Mouse (Mus musculus) myocyte (in vitro differentiated cells): ENCODE measurements at regions not wholly inside any gene's neighbourhood (a gene's known extent, or its start where the extent isn't known, plus 50 kb on each side); places are given as distances from the start of the nearest gene placed in this dataset.

Source experiments
- H3K27me3 ChIP-seq: one replicate; pipeline ENCODE4 v1.6.1; 2011; ENCODE audit not compliant: control insufficient read depth, insufficient read depth, insufficient read length
- H3K36me3 ChIP-seq: one replicate; pipeline ENCODE4 v1.6.1; 2011; ENCODE audit not compliant: control insufficient read depth, insufficient read depth
- H3K4me2 ChIP-seq: one replicate; pipeline ENCODE4 v1.6.1; 2011; ENCODE audit warnings: low read depth, control low read depth
- H3K4me3 ChIP-seq: one replicate; pipeline ENCODE4 v1.5.1; 2011; ENCODE audit warnings: mild to moderate bottlenecking, control low read depth, moderate library complexity
- H3K79me2 ChIP-seq: one replicate; pipeline ENCODE4 v1.6.1; 2011; ENCODE audit not compliant: control insufficient read depth, insufficient read depth
- H3ac ChIP-seq: one replicate; pipeline ENCODE4 v1.6.1; 2011; ENCODE audit not compliant: control insufficient read depth, insufficient read length
- CEBPB ChIP-seq: IDR thresholded peaks from 2 replicates; pipeline ENCODE4 v1.6.1; 2011; ENCODE audit warnings: mild to moderate bottlenecking, moderate library complexity; ENCODE audit not compliant: poor library complexity, insufficient read depth, severe bottlenecking
- E2F4 ChIP-seq: IDR thresholded peaks from one replicate; pipeline ENCODE4 v1.6.1; 2011; ENCODE audit warnings: mild to moderate bottlenecking, control low read depth, moderate library complexity; ENCODE audit not compliant: insufficient read depth
- MAX ChIP-seq: IDR thresholded peaks from one replicate; pipeline ENCODE4 v1.6.1; 2011; ENCODE audit warnings: low read depth, mild to moderate bottlenecking, control low read depth
- MYOD1 ChIP-seq, 3 experiments: IDR thresholded peaks; one replicate each; pipeline ENCODE4 v1.6.1; 2011; ENCODE audit warnings: control low read depth in 2 of 3, low read depth in 2 of 3, mild to moderate bottlenecking in 2 of 3, moderate library complexity in 1 of 3; ENCODE audit not compliant: insufficient read length in 2 of 3, control insufficient read depth in 1 of 3
- MYOG ChIP-seq, 3 experiments: IDR thresholded peaks; one replicate each; pipeline ENCODE4 v1.6.1; 2011; ENCODE audit warnings: control low read depth in 2 of 3, low read depth in 2 of 3, mild to moderate bottlenecking in 2 of 3; ENCODE audit not compliant: insufficient read length in 2 of 3, control insufficient read depth in 1 of 3, insufficient read depth in 1 of 3
- POLR2A ChIP-seq: IDR thresholded peaks from one replicate; pipeline ENCODE4 v1.6.1; 2011; ENCODE audit warnings: low read depth, mild to moderate bottlenecking, control low read depth, moderate library complexity; ENCODE audit not compliant: insufficient read length
- POLR2AphosphoS2 ChIP-seq: IDR thresholded peaks from one replicate; pipeline ENCODE4 v1.6.1; 2011; ENCODE audit warnings: low read depth, control low read depth; ENCODE audit not compliant: insufficient read length
- REST ChIP-seq: IDR thresholded peaks from one replicate; pipeline ENCODE4 v1.6.1; 2011; ENCODE audit warnings: mild to moderate bottlenecking, control low read depth, moderate library complexity; ENCODE audit not compliant: insufficient read depth, insufficient read length
- SRF ChIP-seq: IDR thresholded peaks from one replicate; pipeline ENCODE4 v1.6.1; 2011; ENCODE audit warnings: low read depth; ENCODE audit not compliant: control insufficient read depth, insufficient read length
- TCF12 ChIP-seq: IDR thresholded peaks from one replicate; pipeline ENCODE4 v1.6.1; 2011; ENCODE audit warnings: mild to moderate bottlenecking, control low read depth; ENCODE audit not compliant: poor library complexity, insufficient read depth, severe bottlenecking
- TCF3 ChIP-seq: IDR thresholded peaks from one replicate; pipeline ENCODE4 v1.6.1; 2011; ENCODE audit warnings: low read depth, control low read depth; ENCODE audit not compliant: insufficient read length
- USF1 ChIP-seq: IDR thresholded peaks from one replicate; pipeline ENCODE4 v1.6.1; 2011; ENCODE audit warnings: low read depth, mild to moderate bottlenecking, control low read depth, moderate library complexity

DNA sequence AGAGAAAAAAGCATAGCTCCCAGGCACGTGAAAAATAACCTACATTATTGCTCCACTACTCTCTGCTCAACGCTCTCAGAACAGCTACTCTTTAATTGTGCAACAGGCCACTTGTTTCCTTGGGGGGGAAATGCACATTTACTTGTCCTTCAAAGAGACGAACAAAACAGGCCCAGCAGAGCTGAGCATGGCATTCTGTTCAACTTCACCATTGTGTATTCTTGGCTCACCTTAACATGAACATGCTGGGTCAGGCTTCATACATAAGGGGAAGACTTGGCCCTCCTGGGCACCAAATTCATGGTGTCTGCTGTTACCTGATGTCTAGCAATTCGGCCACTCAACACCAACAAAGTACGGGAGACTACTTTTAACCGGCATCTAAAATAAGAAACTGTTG lies 618.3 kb downstream of the Ipo11 start:
- Histone ChIP-seq H3K36me3 (no peaks in the 10 kb centered on the region), H3K27me3 (no peaks in the 10 kb centered on the region), H3ac (no peak overlapping the region), H3K79me2 (no peaks in the 10 kb centered on the region), H3K4me2 (no peak overlapping the region), H3K4me3 (no peak overlapping the region)
- TF ChIP-seq MYOD1 (IDR thresholded peaks at IDR 0.05; ENCODE audit: control insufficient read depth in 1 of 3, insufficient read length in 2 of 3, low read depth in 2 of 3) (no peak), POLR2A (no peak), MYOG (IDR thresholded peaks at IDR 0.05; ENCODE audit: control insufficient read depth in 1 of 3, insufficient read depth in 1 of 3, insufficient read length in 2 of 3, low read depth in 2 of 3) (no peak), REST (no peak), E2F4 (no peak), USF1 (no peak), SRF (no peak), TCF3 (no peak), MAX (no peak), TCF12 (no peak), CEBPB (no peak), POLR2AphosphoS2 (no peak)

DNA sequence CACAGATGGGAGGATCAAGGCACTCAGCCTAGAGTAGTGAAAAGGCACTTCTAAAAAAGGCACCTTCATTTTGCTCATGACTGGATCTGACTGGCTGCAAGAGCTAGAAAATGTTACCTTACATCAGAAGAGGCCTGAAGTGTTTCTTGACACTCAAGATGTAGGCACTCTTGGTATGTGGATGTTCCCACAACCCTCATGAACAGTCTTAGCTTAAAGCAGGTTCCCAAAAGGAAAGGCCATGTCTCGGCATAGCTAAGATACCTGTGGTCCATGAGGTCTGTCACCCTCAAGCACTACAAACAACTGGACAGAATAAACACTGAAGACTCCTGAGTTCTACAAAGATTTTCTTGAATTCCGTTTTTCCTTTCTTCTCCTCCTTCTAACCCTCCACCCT lies 619.5 kb downstream of the Ipo11 start:
- H3K36me3 ChIP-seq, result no peaks in the 10 kb centered on the region
- no peak overlapping the region for H3K4me2 ChIP-seq
- no peak overlapping the region for H3K4me3 ChIP-seq
- no peak for TF ChIP-seq MYOD1 (IDR thresholded peaks at IDR 0.05; ENCODE audit: control insufficient read depth in 1 of 3, insufficient read length in 2 of 3, low read depth in 2 of 3)
- H3K27me3 ChIP-seq, result no peaks in the 10 kb centered on the region
- no peaks in the 10 kb centered on the region for H3K79me2 ChIP-seq
- no peak overlapping the region for H3ac ChIP-seq

DNA sequence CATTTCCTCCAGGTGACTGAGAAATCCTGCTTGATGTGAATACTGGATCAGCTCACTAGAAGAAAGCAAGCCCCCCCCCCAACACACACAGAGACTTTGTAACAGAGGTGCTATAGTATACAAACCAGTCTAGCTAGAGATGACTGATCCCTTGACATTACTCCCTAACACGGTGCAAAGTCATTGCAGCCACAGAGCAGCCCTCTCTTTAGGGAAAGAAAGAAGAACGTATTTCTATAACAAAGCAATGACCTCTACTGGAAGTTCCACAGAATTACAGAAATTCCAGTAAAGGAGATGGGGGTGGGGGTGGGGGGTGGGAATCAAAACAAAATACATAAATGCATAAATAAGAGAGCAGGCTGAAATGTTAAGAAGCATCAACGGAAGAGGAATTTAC lies 655.6 kb downstream of the Ipo11 start:
- Histone ChIP-seq H3K36me3 (no peaks in the 10 kb centered on the region), H3K27me3 (no peaks in the 10 kb centered on the region), H3ac (no peak overlapping the region), H3K4me3 (no peak overlapping the region), H3K79me2 (no peaks in the 10 kb centered on the region), H3K4me2 (peak overlapping the region; percentile 6)
- TF ChIP-seq MAX (no peak), SRF (no peak), MYOD1 (IDR thresholded peaks at IDR 0.05; ENCODE audit: control insufficient read depth in 1 of 3, insufficient read length in 2 of 3, low read depth in 2 of 3) (no peak), POLR2A (no peak), CEBPB (no peak), POLR2AphosphoS2 (no peak), E2F4 (no peak), USF1 (no peak), REST (no peak), MYOG (IDR thresholded peaks at IDR 0.05; ENCODE audit: control insufficient read depth in 1 of 3, insufficient read depth in 1 of 3, insufficient read length in 2 of 3, low read depth in 2 of 3) (no peak)

DNA sequence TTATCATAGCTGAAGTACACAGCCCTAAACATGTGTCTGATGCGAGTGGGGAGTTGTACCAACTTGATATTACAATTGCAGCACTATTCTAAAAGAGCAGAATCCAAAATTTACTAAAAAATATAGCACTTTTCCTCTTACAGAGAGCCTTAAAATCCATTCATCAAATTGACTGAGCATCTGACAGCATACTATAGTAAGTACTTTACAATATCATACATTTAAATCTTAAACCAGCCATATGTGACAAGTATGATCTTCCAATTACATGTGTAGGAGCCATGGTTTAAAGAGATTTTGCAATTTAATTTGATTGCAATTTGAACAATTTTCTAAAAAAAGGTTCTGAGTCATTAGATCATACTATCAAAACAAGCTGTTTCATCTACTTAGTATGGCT lies 676.9 kb downstream of the Ipo11 start:
- no peaks in the 10 kb centered on the region for H3K36me3 ChIP-seq
- no peaks in the 10 kb centered on the region for H3K27me3 ChIP-seq
- TF ChIP-seq TCF3 (no peak), MAX (no peak), REST (no peak), POLR2AphosphoS2 (no peak), USF1 (no peak), E2F4 (no peak), POLR2A (no peak), CEBPB (no peak)
- H3K4me2 ChIP-seq, result no peak overlapping the region
- H3ac ChIP-seq, result no peak overlapping the region
- H3K79me2 ChIP-seq, result no peaks in the 10 kb centered on the region
- no peak overlapping the region for H3K4me3 ChIP-seq
